Mouse (Mus musculus) ovary, adult 2 months (tissue): ENCODE measurements around the gene Fbxw15. TPM values are rescaled to one million over a fixed set of nuclear protein-coding genes. Genes with fewer than 3 reads are reported as not detected.

Source experiments
- polyA plus RNA-seq: library from polyadenylated mRNA; depleted of rRNA; stranded (reverse); fragments of >200 nt; gene quantifications from 2 replicates; pipeline ENCODE4 v1.2.3, GENCODE M21; 2012; rRNA removed

The Fbxw15 gene
- polyA plus RNA-seq: 4.1 and 7.2 TPM in 2 replicates

GRCm38 (mm10) chr9:109568162-109568561, at the start of gene Fbxw15:
Gene Fbxw15 (minus strand): TSS chr9:109568262.

Other genes with a start within 250 kb of the Fbxw15 start
- 2.0 and 3.2 TPM in 2 replicates for gene Fbxw28, start 228.6 kb downstream of the Fbxw15 start, polyA plus RNA-seq
- 1.0 and 1.1 TPM in 2 replicates for gene Fbxw22, start 164.0 kb downstream of the Fbxw15 start, polyA plus RNA-seq
- gene Fbxw16, start 119.1 kb downstream of the Fbxw15 start, polyA plus RNA-seq: 2.0 TPM in 2 replicates
- 1.3 and 2.0 TPM in 2 replicates for gene Fbxw19, start 72.4 kb downstream of the Fbxw15 start, polyA plus RNA-seq
- gene Fbxw24, start 57.8 kb upstream of the Fbxw15 start, polyA plus RNA-seq: 4.2 and 5.9 TPM in 2 replicates
- 0.32 and 0.43 TPM in 2 replicates for gene Fbxw25, start 96.4 kb upstream of the Fbxw15 start, polyA plus RNA-seq
- gene Fbxw18, start 134.4 kb upstream of the Fbxw15 start, polyA plus RNA-seq: 2.4 and 4.7 TPM in 2 replicates
- gene Fbxw26, start 177.8 kb upstream of the Fbxw15 start, polyA plus RNA-seq: 0.69 and 1.5 TPM in 2 replicates
- gene Fbxw27, start 222.4 kb upstream of the Fbxw15 start, polyA plus RNA-seq: 1.5 and 2.6 TPM in 2 replicates
- gene Spink8, start 244.0 kb upstream of the Fbxw15 start, polyA plus RNA-seq: 0.38 and 1.4 TPM in 2 replicates